Mouse (Mus musculus) stomach, embryonic 16.5 days (tissue): ENCODE measurements around the gene Scgb1a1. TPM values are rescaled to one million over a fixed set of nuclear protein-coding genes. Genes with fewer than 3 reads are reported as not detected.

ENCODE experiments used
- ATAC-seq: fragments of 200-750 bp; cut with Nextera tagmentation; 2 replicates; pipeline ENCODE4 v1.8.0; 2017; ENCODE audit warnings: moderate number of reproducible peaks, moderate TSS enrichment; ENCODE audit not compliant: insufficient read depth, low FRiP score
- H3K27ac ChIP-seq: fragments of 300-500 bp; sonication (generic); 2 replicates; pipeline ENCODE4 v1.5.1; 2014; ENCODE audit warnings: low read length
- H3K27me3 ChIP-seq: fragments of 300-500 bp; sonication (generic); 2 replicates; pipeline ENCODE4 v1.6.1; 2014; ENCODE audit warnings: low read length, control low read depth, mixed read lengths; ENCODE audit not compliant: control insufficient read depth, insufficient read depth
- H3K36me3 ChIP-seq: fragments of 300-500 bp; sonication (generic); 2 replicates; pipeline ENCODE4 v1.6.1; 2014; ENCODE audit warnings: low read length; ENCODE audit not compliant: control insufficient read depth, insufficient read depth
- H3K4me1 ChIP-seq: fragments of 300-500 bp; sonication (generic); 2 replicates; pipeline ENCODE4 v1.6.1; 2014; ENCODE audit warnings: low read length, control low read depth, mixed read lengths; ENCODE audit not compliant: control insufficient read depth, insufficient read depth
- H3K4me2 ChIP-seq: fragments of 300-500 bp; sonication (generic); 2 replicates; pipeline ENCODE4 v1.6.1; 2014; ENCODE audit warnings: low read depth, low read length, mixed read lengths
- H3K4me3 ChIP-seq: fragments of 300-500 bp; sonication (generic); replicated peaks from 2 replicates; pipeline ENCODE4 v1.5.1; 2014; ENCODE audit warnings: mild to moderate bottlenecking, low read length
- H3K9ac ChIP-seq: fragments of 300-500 bp; sonication (generic); 2 replicates; pipeline ENCODE4 v1.6.1; 2014; ENCODE audit warnings: low read length
- H3K9me3 ChIP-seq: fragments of 300-500 bp; sonication (generic); replicated peaks from 2 replicates; pipeline ENCODE4 v1.6.1; 2016; ENCODE audit warnings: low read length, control low read depth; ENCODE audit not compliant: control insufficient read depth
- WGBS: fragments of 180-500 bp; shearing (Covaris S2); extraction: QIAGEN DNeasy Blood & Tissue Kit; methylation state at CpG from one replicate; pipeline ENCODE4 v1.1.7; 2014; 5-methylcytosine and 5-hydroxymethylcytosine counted together
- polyA plus RNA-seq: library from polyadenylated mRNA; unstranded; fragments of >200 nt; fragmentation: Nextera tagmentation; extraction: Ambion mirVana; gene quantifications from 2 replicates; pipeline ENCODE4 v1.2.1, GENCODE M21; 2015

The Scgb1a1 gene
- polyA plus RNA-seq, 1 experiment from 2014 or later: 0.75 TPM

- Histone ChIP-seq H3K9ac (no peak overlapping the region), H3K4me3 (no peak overlapping the region), H3K4me1 (peaks cover 16% of the 10 kb centered on the region), H3K27me3 (no peaks in the 10 kb centered on the region), H3K9me3 (no peaks in the 10 kb centered on the region), H3K27ac (peak overlapping the region; percentile 3; the same call in 1 of the 2 replicates), H3K4me2 (no peak overlapping the region), H3K36me3 (no peaks in the 10 kb centered on the region)
- WGBS: 53% methylated on average over 3 of the region's 3 CpGs
- ATAC-seq: no peak
Measured at GRCm38 (mm10) chr19:9105101-9105685, 17.4 kb upstream of the Scgb1a1 start.

GRCm38 (mm10) chr19:9103986-9104385, 16.2 kb upstream of the Scgb1a1 start:
- Histone ChIP-seq H3K4me3 (no peak overlapping the region), H3K4me1 (peaks cover 16% of the 10 kb centered on the region), H3K9ac (no peak overlapping the region), H3K9me3 (no peaks in the 10 kb centered on the region), H3K27me3 (no peaks in the 10 kb centered on the region), H3K36me3 (no peaks in the 10 kb centered on the region), H3K27ac (no peak overlapping the region), H3K4me2 (no peak overlapping the region)
- no peak for ATAC-seq
- 85% methylated on average over 4 of the region's 4 CpGs for WGBS

- Histone ChIP-seq H3K27me3 (no peaks in the 10 kb centered on the region), H3K9me3 (no peaks in the 10 kb centered on the region), H3K4me1 (no peaks in the 10 kb centered on the region), H3K9ac (no peak overlapping the region), H3K36me3 (no peaks in the 10 kb centered on the region), H3K27ac (no peak overlapping the region), H3K4me3 (no peak overlapping the region), H3K4me2 (no peak overlapping the region)
- 61% methylated on average over 2 of the region's 2 CpGs for WGBS
- peak; percentile 58; the same call in 1 of the 2 replicates for ATAC-seq
Measured at GRCm38 (mm10) chr19:9101062-9101457, 13.3 kb upstream of the Scgb1a1 start.

GRCm38 (mm10) chr19:9100297-9101061, 12.7 kb upstream of the Scgb1a1 start:
- H3K36me3 ChIP-seq: no peaks in the 10 kb centered on the region
- no peak overlapping the region for H3K4me2 ChIP-seq
- H3K4me1 ChIP-seq: no peaks in the 10 kb centered on the region
- no peak overlapping the region for H3K4me3 ChIP-seq
- WGBS: 72% methylated on average over 17 of the region's 17 CpGs
- H3K27ac ChIP-seq: peak overlapping the region; percentile 15; the same call in 1 of the 2 replicates
- H3K27me3 ChIP-seq: no peaks in the 10 kb centered on the region
- ATAC-seq: no peak
- H3K9ac ChIP-seq: no peak overlapping the region; the same call in 1 of the 2 replicates
- no peaks in the 10 kb centered on the region for H3K9me3 ChIP-seq

- no peak overlapping the region for H3K27ac ChIP-seq
- no peaks in the 10 kb centered on the region for H3K27me3 ChIP-seq
- no peaks in the 10 kb centered on the region for H3K9me3 ChIP-seq
- no peak overlapping the region for H3K4me2 ChIP-seq
- WGBS: 83% methylated on average over 8 of the region's 8 CpGs
- no peak overlapping the region for H3K9ac ChIP-seq
- no peak for ATAC-seq
- H3K4me3 ChIP-seq: no peak overlapping the region
- no peaks in the 10 kb centered on the region for H3K4me1 ChIP-seq
- H3K36me3 ChIP-seq: no peaks in the 10 kb centered on the region
Measured at GRCm38 (mm10) chr19:9099751-9100150, 12.0 kb upstream of the Scgb1a1 start.

GRCm38 (mm10) chr19:9097441-9097840, 9.7 kb upstream of the Scgb1a1 start:
- Histone ChIP-seq H3K27me3 (no peaks in the 10 kb centered on the region), H3K36me3 (no peaks in the 10 kb centered on the region), H3K4me2 (no peak overlapping the region), H3K9ac (no peak overlapping the region), H3K4me3 (no peak overlapping the region), H3K27ac (no peak overlapping the region), H3K4me1 (no peaks in the 10 kb centered on the region), H3K9me3 (no peaks in the 10 kb centered on the region)
- ATAC-seq: no peak
- 75% methylated on average over 13 of the region's 13 CpGs for WGBS

- no peak overlapping the region for H3K4me2 ChIP-seq
- no peak overlapping the region for H3K4me3 ChIP-seq
- no peaks in the 10 kb centered on the region for H3K27me3 ChIP-seq
- 55% methylated on average over 5 of the region's 5 CpGs for WGBS
- H3K4me1 ChIP-seq: no peaks in the 10 kb centered on the region
- H3K9ac ChIP-seq: no peak overlapping the region
- H3K36me3 ChIP-seq: no peaks in the 10 kb centered on the region
- H3K27ac ChIP-seq: no peak overlapping the region
- ATAC-seq: no peak
- H3K9me3 ChIP-seq: no peaks in the 10 kb centered on the region
Measured at GRCm38 (mm10) chr19:9095111-9095510, 7.4 kb upstream of the Scgb1a1 start.

- Histone ChIP-seq H3K27me3 (no peaks in the 10 kb centered on the region), H3K4me1 (no peaks in the 10 kb centered on the region), H3K4me3 (no peak overlapping the region), H3K9ac (no peak overlapping the region), H3K4me2 (no peak overlapping the region), H3K9me3 (no peaks in the 10 kb centered on the region), H3K27ac (peak overlapping the region; percentile 19; the same call in 1 of the 2 replicates), H3K36me3 (no peaks in the 10 kb centered on the region)
- ATAC-seq: peak; percentile 25; the same call in 1 of the 2 replicates
- 39% methylated on average over 2 of the region's 2 CpGs for WGBS
Measured at GRCm38 (mm10) chr19:9090709-9091108, 3.0 kb upstream of the Scgb1a1 start.

GRCm38 (mm10) chr19:9090191-9090590, 2.4 kb upstream of the Scgb1a1 start:
- Histone ChIP-seq H3K9ac (no peak overlapping the region), H3K4me2 (no peak overlapping the region), H3K27ac (0 out of 2 replicates have a peak overlapping the region, but pooled peaks have one; percentile 19), H3K27me3 (no peaks in the 10 kb centered on the region), H3K4me3 (no peak overlapping the region), H3K4me1 (no peaks in the 10 kb centered on the region), H3K36me3 (no peaks in the 10 kb centered on the region), H3K9me3 (no peaks in the 10 kb centered on the region)
- no peak for ATAC-seq
- 61% methylated on average over 4 of the region's 4 CpGs for WGBS
